ENCODE assay signal across 13 mouse cellular contexts in genomic region chr4:50235476-50235875, GRCm38 (mm10).
"Had no signal": no experiment of that assay in that cellular context is flagged by ENCODE, and none has a peak within 500 bp of the region (broad histone marks: within the 10 kb centered on the region; RNA-seq: fewer than 3 reads in every experiment).

No protein-coding gene starts in this region.

- H3K36me3 ChIP-seq: limb, embryonic 13.5 days had no signal

- H3K4me3 ChIP-seq: limb, embryonic 13.5 days had no signal

- H3K9ac ChIP-seq: limb, embryonic 13.5 days; liver, embryonic 14.5 days had no signal

- H3K4me2 ChIP-seq: limb, embryonic 13.5 days had no signal

- H3K9me3 ChIP-seq: limb, embryonic 13.5 days had no signal

- DNase-seq: kidney, adult 11 months; kidney, adult 9 months; kidney, postnatal 36 days; layer of hippocampus, adult 9-11 months; layer of hippocampus, postnatal 36 days; lung, adult 18-20 months; lung, postnatal 36 days; thymus, postnatal 4 days had no signal

- H3K27me3 ChIP-seq: limb, embryonic 13.5 days had no signal

- H3K27ac ChIP-seq: kidney, postnatal 0 days; limb, embryonic 13.5 days; liver, embryonic 14.5 days; stomach, postnatal 0 days had no signal

- ATAC-seq: midbrain, embryonic 16.5 days had no signal

- H3K4me1 ChIP-seq: limb, embryonic 13.5 days had no signal
